Mouse (Mus musculus) left cerebral cortex, postnatal 10 days (tissue): ENCODE measurements at regions not wholly inside any gene's neighbourhood (a gene's known extent, or its start where the extent isn't known, plus 50 kb on each side); places are given as distances from the start of the nearest gene placed in this dataset.

ENCODE experiments used
- DNase-seq, 2 experiments: peaks; one replicate each; pipeline ENCODE4 v3.0.0; 2021 to 2022; ENCODE audit warnings: low spot score in 2 of 2, mixed read lengths in 1 of 2; ENCODE audit errors: extremely low spot score in 1 of 2
- intact Hi-C: fragments of 180-260 bp; cut with DNase I; formaldehyde crosslinking; loops from one replicate; pipeline ENCODE4 v1.15.1; 2025

DNA sequence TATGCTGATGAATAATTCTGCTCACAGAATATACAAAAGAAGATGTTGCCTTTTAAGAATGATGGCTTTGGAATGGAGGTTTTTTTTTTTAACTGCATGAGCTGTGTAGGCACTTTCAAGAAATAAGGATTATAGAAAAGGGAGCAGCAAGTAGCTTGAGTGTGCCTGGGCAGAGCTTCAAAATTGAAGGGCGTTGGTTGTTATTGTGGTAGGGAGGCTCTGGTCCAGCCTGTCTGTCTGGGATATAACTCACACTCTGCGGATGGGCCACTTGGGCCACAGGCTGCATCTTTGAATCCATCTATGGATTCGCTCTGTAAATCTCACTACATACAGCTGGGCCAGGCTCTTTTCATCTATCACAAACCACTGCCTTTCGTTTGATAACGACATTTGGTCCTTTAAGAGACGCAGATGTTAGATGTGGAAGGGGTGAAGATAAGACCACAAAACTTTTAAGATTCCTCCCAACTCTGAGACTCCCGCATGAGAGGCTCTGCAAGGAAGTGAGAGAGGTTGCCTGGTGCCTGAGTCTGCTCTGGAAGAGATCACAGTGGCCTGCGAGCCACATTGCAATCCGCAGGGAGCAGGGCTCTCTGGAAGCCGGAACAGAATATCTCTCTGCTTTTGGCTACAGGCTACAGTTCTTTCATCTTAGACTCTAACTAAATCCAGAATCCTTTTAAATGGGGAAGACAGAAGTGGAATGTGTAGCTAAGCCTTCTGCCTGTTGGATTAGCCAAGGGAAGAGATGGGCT, 286.6 kb upstream of the Npvf start:
- intact Hi-C loops: loop anchor here (1.0 kb wide), 1 partner anchor 227 kb away; no protein-coding TSS in a partner anchor
- DNase-seq: no peak

DNA sequence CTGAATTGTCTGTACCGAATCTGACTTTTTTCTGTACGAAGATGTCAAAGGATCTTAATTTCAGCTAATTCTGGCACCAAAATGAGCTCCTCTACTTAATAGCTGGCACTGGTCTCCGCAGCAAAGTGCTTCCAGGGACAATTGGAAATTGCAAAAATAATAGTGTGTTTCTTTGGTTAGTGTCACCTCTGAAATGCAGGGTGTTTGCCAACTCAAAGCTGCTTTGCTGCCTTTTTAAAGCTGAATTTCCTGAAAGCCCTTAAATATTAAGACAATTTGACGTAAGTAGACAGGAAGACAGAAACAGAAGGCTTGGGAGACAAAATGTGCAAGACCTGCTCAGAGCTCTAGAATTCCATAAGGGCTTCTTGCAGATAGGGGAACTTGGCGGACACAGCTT, 288.5 kb upstream of the Npvf start:
- intact Hi-C loops: no loop called here
- no peak for DNase-seq

DNA sequence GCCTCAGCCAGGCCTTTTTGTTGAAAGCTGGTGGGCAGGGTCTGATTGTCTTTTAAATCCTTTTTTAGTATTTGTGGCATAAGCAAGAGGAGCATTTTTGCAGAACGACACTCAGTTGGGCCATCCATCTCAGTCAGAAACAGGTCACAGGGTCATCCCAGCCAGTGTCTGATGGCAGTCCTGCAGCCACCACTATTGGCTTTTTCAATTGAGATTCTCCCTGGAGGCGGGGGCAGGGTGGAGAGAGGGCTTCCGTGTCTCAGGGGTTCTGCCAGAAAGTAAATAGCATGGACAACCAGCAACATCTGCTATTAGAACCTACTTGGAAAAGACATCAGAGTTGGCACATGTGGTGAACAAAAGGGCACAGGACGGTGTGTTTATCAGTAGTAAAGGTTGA, 293.8 kb upstream of the Npvf start:
- intact Hi-C loops: no loop called here
- DNase-seq: no peak

DNA sequence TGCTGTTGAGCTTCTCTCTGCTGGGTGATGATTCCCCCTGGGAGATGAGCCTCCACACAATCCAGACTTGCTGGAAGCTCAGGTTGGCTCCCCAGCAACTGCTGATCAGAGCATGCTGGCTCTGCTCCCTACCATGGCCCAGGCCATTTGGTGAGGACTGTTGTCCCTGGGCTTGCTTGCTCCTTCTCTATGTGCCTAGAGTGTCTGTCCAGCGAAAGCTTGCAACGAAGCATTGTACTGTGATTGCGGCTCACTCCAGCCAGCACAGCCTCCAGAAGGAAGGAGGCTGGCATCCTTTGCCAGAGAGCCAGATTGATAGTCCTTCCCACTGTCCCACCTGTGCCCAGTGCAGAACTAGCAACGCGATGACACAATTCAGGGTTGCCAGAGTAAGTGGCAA, 295.1 kb upstream of the Npvf start:
- intact Hi-C loops: no loop called here
- no peak for DNase-seq

DNA sequence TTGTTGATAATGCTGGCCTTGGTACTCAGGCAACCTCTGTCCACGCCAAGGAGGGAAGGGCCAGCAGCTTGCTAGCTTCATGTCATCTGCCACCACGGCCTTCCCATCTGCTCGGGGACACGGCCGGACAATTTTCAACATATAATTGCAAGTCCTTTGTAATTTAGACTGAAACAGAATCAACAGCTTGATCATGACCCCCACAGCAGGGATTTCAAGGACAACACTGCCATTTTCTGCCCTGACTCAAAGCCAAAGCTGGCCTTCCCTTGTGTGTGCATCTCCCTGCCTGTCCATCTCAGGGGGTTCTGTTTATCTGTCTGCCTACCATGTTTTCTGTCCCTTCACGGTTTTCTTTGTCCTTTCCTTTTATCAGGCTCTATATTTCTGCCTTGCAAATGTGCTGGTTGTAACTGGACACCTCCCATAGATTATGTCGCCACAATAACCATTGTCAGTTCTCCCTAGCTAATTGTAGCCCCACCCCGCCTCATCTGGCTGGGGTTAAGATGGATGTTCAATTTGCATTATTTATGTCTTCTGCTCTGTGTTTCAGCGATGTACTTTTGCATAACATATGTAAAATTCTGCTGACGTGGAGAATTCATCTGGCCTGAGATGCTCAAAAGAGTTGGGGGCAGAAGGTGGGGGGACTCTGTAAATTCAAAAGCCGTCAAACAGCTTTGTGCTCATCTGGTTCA, 295.8 kb upstream of the Npvf start:
- intact Hi-C loops: no loop called here
- DNase-seq: no peak

DNA sequence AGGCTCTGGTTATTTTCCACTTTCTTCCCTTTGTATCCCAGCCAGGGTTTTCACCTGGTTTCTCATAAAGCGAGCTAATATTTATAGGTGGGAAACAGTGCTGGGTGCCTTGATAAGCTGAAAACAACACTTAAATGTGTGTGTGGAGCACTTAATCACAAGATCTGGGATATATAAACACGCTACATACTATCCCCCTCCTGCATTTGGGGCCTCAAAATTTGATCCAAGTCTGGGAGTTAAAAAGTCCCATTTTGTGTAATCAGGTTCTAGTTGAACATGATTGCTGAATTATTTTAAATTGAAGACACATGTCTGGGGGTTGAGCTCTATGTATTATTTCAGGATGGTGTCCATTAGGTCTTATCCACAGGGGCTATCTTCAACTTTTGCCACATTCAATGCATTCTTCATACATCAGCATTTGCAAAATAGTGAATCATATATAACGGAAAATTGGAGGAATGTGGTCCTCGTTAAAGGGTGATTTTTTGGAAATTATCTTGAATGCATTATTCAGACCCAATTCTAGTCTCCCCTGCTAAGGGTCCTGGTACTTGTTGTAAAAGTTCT, 303.2 kb upstream of the Npvf start:
- no peak for DNase-seq
- intact Hi-C loops: no loop called here

DNA sequence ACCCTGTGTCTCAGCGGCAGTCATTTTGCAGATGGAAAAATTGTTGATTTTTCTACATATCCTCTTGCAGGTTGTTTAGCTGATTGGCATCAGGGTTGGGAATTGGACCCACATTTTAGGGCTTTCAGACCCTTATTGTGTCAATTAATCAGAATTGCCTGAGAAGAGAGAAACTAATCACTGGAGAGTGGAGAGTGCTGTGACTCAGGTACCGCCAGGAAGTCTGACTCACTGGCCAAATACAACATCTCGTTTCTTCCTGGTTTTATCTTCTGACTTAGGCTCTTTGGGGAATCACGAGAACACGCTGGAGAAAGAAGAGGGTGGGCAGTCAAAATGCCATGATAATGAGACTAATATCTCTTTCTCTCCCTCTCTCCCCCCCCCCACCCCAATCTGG, 306.1 kb upstream of the Npvf start:
- intact Hi-C loops: no loop called here
- DNase-seq: no peak

DNA sequence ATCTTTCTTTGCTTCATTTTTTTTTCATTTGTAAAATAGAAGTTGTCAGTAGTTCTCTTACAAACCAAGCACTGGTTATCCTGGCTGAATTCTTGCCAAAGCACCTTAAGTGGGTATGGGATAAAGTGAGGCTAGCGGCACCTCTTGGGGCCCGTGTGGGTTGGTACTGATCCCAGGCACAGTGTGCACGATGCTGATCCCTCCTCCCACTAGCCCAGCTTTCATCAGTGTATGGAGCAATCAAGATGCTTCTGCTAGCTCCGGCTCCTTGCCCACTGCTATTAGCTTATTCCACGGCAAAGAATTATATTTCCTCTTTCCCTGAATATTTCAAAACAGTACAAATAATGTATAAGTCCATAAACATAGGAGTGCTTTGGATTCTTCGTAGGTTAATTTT, 307.4 kb upstream of the Npvf start:
- no peak for DNase-seq
- intact Hi-C loops: no loop called here

DNA sequence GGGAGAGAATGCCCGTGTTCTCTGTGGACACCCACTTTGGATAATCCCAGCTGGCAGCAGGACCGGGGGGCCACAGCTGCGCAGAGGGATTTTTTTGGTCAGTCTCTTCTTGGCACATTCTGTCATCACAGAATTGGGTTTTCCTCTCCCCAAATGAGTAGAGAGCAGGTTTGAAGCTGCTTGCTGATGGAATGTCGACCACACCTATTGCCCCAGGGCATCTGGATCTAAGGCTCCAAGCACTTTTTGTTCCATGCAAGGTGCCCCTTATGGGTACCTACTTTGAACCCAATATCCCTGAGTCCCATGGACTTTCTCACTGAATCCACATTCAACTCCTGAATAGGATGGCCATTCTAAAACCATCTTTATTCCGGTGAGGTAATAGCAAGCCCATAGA, 314.3 kb upstream of the Npvf start:
- intact Hi-C loops: no loop called here
- DNase-seq: no peak

DNA sequence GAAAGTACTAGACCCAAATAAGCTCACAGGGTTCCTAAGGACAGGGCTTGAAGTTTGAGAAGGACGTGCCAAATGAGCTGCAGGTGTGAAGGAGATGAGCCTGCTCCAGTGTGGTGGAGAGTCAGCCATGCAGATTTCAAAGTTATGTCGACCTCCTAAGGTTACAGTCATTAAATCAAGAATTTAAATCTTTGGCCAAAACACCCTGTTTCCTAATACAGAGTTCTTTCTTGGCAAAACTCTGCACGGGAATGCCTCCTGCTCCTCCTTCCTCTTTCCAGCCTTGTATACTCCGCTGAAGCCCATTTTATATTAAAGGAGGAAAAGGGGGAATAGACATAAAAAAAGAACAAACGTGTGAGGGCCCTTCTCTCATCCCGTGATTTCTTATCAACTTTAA, 315.1 kb upstream of the Npvf start:
- no peak for DNase-seq
- intact Hi-C loops: no loop called here

DNA sequence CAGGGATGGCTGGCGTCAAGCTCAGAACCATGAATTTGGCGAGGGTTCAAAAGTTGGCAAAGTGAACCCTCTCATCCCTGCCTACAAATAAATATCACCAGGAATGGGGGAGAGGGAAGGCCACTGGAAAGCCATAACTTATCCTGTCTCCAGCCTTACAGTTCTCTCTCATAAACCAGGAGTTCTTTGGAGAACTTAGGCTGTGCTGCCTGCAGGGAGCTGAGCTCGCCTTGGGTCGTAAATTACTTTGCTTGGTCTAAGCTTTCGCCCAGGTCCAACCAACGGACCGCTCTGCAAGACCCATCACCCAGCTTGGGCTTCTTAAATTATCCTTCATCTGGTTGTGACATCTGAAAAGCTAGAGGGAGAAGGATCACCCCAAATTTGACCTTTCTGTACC, 315.8 kb upstream of the Npvf start:
- no peak for DNase-seq
- intact Hi-C loops: no loop called here

DNA sequence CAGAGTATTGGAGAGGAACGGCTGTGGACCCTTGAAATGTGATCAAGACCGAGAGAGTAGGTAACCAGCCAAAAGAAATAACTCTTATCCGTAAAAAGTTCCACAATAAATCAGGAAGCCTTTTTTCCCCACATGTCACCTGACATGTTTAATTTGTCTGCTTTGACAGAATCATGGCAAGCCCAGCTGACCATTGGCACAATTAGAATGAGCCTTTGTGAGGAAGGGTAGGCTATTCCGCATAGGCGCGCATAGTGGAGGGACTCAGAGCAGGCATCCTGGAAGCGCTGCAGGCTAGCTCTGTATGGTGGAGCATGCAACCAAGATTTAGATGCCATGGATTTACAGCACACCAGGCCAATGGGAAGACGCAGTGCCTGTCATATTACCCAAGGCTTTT, 316.5 kb upstream of the Npvf start:
- no peak for DNase-seq
- intact Hi-C loops: no loop called here

DNA sequence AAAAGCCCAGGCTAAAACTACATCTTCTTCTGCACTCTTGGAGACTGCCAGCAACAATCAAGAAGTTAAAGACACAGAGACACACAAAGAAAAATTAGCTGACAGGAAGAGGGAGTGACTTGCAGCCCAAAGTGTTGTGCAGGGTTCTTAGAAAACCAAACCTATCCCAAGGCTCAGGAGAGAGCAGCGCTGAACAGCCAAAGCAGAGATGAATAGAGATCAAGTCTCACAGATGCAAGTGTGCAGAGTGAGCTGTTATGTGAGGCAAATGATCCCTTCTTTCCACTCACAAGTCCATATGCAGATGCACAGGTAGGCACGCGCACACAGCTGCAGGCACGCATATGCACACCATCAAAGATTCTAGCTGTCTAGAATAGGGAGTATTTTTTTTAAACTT, 318.0 kb upstream of the Npvf start:
- intact Hi-C loops: no loop called here
- no peak for DNase-seq

DNA sequence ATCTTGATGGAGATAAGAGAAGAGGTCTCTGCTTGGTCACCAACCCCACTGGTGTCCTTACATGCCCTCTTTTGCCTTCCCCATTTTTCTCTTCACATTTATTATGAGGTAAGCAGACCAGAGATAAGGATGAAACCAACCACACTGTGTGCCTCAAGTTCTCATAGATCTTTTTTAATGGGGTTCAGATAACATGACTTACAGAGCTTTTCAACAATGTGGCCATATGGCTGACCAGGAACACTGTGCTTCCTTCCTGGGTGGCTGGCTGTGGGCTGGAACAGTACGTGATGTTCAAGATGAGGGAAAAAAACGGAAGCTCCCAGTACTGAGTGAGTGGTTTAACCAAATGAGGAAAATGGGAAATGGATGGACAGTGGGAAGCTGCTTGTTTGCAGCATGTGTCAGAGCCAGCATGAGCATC, 319.0 kb upstream of the Npvf start:
- intact Hi-C loops: no loop called here
- no peak for DNase-seq

DNA sequence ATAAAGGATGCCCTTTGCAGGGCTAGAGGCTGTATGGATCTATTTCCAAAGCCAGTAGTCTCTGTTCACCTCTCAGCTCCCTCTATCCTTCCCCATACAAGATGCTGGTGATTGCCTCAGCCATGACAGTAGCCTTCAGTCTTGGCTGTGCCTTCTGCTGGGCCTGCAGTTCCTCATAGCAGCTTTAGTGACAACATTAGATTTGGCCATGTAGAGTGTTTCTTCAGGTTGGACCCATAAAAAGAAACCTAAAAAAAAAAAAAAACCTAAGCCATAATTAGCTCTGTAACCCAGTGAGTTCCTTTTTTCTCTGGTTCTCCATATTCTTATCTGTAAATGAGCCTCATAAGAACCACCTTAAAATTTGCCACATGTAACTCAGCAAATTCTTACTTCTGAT, 319.6 kb upstream of the Npvf start:
- DNase-seq: no peak
- intact Hi-C loops: no loop called here

DNA sequence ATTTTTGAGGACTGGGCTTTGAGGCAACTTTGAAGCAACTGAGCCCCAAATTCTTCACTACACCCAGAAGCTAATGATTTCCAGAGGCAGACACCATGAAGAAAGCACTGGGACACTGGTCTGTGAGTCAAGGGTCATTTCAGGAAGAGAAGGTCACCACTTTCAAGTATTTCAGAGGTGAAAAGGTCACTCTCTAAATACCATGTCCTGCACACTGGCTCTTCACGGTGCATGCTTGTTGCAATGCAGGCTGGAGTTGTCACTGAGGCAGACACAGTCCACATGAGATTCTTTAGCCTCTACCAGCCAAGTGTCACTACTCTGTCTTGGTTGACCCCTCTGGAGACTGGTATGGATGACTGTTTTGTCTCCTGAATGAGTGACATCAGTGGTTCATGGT, 320.7 kb upstream of the Npvf start:
- intact Hi-C loops: no loop called here
- DNase-seq: no peak

DNA sequence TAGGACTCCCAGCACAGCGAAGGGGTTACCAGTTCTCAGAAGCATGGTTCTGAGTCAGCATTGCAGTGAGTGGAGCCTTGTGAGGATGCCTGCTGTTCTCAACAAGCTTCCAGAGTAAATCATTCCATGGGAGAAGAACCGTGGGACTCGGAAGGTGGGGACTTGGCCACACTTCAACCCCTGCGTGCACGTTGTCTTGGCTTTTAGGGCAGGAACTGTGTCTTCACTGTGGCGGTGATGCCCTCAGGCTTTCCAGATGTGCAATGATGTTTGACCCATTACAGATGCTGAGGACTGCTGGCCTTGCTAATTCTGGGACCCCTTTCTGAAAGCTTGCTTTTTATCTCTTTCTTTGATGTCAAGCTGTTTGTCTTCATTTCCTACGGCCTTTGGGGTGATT, 322.7 kb upstream of the Npvf start:
- intact Hi-C loops: no loop called here
- DNase-seq: peak in 1 of 2 experiments; percentile 73

DNA sequence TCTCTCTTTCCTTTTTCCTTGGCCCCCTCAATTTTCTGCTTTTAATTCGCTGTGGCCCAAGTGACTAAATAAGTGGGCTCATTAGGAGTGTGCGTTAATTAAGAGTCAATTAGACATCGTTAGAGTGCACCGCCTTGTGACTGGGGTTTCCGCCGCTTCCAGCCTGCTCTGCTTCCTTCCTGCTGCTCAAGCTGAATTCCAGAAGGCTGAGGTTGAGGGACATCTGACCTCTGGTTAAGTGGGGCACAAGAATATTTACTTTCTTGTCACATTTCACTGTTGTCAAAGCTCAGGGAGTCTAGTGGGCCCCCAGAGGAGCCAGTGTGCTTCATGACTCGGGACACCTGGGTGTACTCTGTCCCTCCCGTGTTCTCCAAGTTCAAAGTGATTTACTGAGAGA, 323.1 kb upstream of the Npvf start:
- DNase-seq: peak in 1 of 2 experiments; percentile 34
- intact Hi-C loops: no loop called here

DNA sequence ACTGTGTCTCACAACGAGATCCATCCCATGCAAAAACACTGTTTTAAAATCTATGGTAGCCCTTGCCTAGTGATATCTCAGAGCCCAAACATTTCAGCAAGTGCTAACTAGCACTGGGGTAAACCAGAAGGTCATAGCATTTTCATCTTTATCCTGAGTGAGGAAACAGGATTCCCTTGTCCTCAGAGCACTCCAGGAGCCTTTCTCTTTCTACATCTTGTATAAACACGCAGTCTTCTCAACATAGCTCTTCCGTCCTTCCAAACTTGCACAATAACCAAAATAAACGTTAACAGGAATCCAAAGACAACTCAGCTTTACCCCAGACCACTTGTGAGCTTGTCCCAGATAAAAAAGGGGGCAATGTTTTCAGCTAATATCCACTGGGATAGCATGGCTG, 323.8 kb upstream of the Npvf start:
- intact Hi-C loops: no loop called here
- no peak for DNase-seq

DNA sequence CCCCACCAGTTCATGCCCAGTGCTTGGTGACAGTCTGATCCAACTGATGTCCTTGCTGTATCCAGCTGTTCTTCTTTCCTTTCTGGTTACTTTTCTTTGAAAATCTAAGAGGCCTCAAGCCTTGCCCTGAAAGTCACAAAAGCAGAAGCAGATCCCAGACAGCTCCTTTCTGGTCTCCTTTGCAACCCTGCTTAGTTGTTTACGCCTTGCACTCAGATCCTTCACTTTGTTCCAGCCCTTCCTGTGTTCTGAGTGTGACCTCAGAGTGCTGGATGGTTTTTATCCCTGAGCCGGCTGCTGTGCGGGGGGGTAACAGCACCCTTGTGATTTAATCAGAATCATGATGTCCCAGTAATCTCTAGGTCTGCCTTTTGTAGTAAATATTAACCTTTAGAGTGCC, 324.3 kb upstream of the Npvf start:
- DNase-seq: no peak
- intact Hi-C loops: no loop called here
